Mouse (Mus musculus): Measurements from ENCODE around the gene Bbof1. TPM values are rescaled to one million over a fixed set of nuclear protein-coding genes. Genes with fewer than 3 reads are reported as not detected.

Gene Bbof1
- total RNA-seq (2021) = 1 to 10 TPM; 5.7 to 8.4 TPM
- long read RNA-seq, experiment 1, partial matches to known transcripts = 3 of 9 reads
- long read RNA-seq, experiment 1, other reads (novel, unspliced or antisense) = 6 of 9 reads
- long read RNA-seq, experiment 2, partial matches to known transcripts = 1 of 4 reads
- long read RNA-seq, experiment 2, other reads (novel, unspliced or antisense) = 2 of 4 reads

DNA sequence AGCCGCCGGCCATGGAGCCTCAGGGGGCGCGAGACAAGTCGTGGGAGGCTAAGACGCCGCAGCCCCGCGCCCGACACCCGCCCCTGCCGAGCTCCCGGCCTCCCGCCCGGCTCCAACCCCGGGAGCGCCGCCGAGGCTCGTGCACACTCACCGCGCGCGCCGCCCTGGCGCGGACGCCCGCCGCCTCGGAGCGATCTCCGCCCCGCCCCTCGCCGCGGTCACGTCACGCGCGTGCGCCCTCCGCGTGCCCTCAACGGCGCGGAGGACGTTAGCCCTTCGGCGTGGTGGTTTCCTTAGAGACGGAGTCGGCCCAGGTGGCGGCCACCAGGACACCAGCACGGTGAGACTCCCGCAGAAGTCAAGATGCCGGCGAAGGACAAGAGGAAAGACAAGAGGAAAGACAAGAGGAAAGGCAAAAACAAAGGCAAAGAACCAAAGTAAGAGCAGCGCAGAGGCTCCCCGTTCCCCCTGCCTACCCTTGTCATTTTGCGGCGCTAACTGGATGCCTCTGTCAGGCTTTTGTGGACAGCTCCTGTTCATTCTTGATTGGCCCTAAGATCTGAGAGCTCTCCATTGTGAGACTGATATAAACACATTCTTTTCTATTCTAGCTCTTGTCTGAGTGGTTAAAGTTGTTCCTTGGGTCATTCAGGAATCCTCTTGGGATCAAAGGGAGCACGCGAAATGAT is at the start of gene Bbof1, which contains the start of gene Entpd5:
Bbof1 (plus strand) TSS at position 253 of the 689 bp plus-strand sequence.
Entpd5 (minus strand) TSS at position 211 of the 689 bp plus-strand sequence.
- DNase-seq = peak; percentile 96

DNA sequence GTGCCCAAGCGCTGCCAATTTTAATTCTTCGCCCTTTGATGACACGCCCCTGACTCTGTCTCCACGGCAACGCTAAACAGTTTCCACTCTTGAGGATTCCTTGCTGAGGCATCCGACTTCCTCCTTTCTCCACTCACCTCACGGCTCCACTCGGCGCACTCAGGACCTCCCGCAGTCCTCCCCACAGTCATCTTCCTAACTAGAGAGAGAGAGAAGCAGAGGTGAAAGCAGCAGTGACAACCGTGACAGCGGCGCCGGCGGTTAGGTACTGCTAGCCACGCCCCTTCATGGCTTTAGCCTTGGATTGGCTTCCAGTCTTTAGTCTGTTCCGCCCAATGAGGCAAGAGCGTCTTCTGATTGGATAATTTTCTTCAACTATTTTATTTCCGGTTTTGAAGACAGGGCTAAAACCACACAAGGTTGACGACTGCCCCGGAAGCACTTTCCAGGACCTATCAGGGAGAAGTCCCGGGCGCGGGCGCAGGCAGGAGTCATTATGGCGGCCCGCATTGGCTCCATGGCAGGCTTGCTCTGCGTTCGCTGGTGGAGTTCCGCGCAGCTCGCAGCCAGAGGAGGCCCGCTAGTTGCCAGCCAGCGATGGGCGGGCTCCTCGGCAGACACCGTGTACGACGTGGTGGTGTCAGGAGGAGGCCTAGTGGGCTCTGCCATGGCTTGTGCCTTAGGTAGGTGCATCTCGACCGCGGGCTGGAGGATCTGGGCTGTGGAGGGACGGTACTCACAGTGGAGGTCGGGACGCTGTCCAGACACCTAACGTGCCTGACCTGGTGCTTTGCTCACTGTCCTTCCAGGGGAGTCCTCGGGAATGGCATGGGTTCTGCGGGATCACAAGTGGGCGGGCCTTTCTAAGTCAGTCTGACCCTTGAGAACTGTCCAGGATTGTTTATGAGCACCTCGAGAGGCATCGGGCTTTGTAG is 47.0 kb upstream of the Bbof1 start, which contains the start of the genes Coq6 and Fam161b:
Coq6 (plus strand) TSS at position 103 of the 935 bp plus-strand sequence.
Fam161b (minus strand) TSS at position 279 of the 935 bp plus-strand sequence.
- peak; percentile 96 for DNase-seq

DNA sequence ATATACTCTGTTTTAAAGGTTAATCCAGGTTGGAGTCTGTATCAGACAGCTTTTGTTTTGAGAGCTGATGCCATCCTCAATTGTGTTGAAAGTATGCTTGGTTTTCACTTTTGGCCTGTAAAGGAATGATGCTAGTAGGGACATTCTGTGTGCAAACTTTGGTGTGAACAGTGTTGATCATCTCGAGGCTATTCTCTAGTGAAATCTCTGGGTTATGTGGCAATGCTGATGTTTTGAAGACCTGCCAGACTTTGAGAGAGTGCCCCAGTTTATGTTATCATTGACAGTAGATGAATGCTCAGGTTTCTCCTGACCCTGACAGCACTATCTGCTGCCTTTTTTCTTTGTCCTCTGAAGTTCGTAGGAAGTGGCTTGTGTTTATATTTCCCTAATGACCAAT is 46.0 kb upstream of the Bbof1 start:
- DNase-seq = peak; percentile 49

DNA sequence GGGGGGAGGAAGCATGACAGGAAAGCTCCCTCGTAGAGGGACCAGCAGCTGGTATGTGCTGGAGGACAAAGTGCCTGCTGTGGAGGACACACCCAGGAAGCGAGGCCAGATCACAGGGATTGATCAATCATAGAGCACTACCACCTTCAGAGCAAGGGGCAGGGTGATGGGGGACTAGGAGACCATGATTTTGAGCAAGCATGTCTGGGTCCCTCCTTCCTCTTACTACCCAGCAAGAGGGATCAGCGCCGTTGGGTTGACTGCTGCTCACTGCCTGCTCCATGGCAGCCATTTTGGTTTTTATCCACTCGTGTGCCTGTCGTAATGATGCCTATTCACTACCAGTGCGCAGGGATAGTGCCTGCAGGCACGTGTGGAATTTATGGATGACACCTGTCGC is 44.6 kb upstream of the Bbof1 start:
- DNase-seq = no peak

DNA sequence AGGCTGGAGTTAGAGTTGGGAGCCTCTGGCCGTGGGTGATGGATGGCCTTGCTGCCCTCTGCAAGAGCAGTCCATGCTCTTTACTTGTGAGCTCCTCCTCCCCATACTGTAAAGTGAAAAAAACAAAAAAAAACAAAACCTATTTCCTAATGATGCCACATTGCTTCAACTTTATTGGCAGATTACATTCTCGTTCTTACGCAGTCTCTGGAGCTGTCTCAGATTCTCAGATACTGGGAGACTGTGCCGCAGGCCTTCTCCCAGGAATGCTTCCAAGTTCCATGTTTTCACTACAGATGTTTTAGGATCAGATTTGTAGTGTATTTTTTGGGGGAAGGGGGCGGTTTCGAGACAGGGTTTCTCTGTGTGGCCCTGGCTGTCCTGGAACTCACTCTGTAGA is 43.7 kb upstream of the Bbof1 start:
- DNase-seq = no peak

DNA sequence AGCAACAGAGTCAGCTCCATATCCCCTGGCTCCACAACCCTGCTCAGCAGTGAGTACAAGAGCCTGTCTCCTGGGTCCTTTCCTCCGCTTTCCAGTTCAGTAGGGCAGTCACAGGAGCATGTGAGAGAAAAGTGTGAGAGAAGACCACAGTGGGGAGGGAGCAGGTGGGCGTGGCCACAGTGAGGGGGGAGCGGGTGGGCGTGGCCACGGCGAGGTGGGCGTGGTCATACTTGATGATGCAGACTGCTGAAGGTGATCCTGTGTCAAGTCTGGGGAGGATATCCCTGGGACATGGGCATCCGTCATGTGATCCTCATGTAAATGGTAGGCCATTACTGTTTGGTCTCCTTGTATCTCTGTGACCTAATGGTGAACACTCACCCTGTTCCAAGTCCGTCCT is 41.9 kb upstream of the Bbof1 start:
- no peak for DNase-seq

DNA sequence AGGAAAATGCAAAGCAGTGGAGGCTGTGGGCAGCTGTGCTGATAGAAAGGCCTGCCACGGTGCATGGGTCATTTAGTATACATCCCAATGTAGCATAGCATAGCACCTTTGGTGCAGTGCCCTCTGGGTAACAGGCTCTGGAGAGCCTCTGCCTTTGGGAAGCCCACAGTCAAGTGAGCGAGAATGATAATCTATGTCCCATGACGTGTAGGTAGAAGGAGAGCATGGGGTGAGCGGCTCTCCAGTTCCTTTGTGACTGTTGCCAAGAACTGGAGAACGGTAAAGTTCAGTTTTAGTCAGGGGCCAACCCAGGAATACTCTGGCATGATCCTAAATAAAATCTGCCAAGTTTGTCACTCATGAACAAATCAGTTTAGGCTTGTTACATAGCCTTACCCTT is 37.2 kb upstream of the Bbof1 start:
- DNase-seq = no peak

DNA sequence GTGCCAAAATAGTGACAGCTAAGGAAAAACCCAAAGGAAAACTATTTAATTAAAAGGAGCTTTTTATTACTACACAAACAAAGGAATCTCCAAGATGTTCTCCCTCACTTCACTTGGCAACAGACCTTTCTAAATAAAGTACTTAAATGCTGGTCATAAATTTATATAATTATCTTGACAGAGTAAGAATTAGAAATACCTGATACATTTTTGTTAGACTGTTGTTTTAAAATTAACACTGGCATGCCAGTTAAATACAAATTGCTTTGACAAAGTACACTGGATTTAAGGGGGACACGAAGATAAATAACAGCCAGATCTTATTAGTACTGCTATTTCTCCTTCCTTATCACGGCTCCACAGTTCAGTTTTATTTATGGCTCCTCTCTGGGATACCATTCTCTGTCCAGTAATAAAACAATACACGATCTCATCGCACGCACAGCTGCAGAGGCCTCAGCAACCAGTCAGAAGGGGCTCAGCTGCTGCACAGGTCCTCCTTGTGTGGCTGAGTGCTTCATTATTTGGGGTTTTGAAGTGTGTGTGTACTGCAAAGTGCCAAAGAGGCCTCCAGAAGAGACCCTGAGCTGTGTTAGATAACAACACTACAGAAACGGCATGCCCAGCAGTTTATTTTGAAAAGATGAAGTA is 34.9 kb upstream of the Bbof1 start:
- no peak for DNase-seq

DNA sequence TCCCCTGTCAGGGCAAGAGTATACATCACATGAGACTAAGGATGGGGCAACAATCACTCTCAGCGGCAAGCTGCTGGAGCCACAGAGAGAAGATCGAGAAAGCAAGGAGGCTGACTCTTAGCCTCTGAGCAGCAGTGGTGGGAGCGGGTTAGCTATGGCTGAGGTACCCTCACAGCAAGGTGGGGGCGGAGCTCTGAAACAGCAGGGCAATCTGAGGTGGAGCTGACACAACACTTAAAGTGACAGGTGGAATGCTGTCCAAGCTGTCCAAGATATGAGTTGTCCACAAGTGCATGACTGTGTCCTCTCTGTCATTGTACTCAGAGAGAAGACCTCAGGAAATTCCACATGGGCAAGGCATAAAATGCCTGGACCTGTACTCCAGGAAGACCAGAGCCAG is 26.5 kb upstream of the Bbof1 start:
- DNase-seq = no peak

DNA sequence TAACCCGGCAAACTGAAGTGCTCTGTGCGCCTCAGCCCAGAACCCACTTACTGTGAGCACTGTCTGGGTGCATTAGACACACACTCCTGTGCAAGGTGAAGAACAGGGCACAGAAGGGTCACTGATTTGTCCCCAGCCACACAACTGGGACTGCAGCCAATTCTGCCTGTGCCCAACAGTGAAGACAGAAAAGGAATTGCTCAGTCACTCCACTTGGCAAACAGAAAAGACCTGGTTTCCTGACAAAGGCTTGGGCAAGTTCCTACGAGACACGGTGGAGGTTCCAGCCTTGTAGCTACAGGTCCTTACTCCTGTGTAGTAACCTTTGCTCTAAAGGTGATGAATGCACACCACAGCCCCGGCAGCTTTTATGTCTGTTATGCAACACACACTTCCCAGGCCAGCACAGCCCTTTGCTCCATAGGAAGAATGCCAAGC is 24.2 kb upstream of the Bbof1 start:
- peak; percentile 77 for DNase-seq

DNA sequence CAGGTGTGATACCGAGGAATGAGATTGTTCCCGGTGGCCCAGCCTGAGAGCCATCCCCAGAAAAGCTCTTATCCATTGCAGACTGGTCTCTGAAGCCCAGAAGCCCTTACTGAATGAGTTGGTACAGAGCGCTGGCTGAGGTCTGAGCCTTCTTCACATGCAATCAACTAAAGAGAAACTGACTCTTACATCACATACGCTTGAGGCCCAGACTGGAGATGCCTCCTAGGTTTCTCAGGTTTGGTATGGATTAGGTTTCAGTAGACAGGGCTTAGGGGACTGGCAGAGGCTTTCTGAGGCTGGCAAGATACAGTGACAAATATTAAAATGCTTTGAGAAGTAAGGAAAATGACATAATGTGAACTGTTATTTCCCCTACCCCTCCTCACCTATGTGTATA is 23.5 kb upstream of the Bbof1 start:
- no peak for DNase-seq

DNA sequence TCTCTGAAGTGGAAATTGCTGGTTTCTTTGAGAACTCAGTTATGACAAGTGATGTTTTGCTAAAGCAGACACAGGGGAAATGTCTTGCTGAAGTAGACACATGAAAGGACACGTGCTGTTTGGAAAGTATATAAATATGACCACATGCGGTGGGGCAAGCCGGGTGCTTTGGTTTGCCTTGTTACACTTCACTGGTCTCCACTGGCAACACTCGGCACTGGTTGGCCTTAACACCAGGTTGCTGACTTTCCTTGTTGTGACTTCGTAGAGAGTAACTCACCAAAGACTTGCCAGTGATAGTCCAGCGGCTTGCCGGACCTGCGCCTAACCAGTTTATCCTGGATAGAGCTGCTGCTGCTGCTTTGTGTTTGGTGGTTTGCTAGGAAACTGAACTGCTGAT is 20.8 kb upstream of the Bbof1 start:
- DNase-seq = no peak

DNA sequence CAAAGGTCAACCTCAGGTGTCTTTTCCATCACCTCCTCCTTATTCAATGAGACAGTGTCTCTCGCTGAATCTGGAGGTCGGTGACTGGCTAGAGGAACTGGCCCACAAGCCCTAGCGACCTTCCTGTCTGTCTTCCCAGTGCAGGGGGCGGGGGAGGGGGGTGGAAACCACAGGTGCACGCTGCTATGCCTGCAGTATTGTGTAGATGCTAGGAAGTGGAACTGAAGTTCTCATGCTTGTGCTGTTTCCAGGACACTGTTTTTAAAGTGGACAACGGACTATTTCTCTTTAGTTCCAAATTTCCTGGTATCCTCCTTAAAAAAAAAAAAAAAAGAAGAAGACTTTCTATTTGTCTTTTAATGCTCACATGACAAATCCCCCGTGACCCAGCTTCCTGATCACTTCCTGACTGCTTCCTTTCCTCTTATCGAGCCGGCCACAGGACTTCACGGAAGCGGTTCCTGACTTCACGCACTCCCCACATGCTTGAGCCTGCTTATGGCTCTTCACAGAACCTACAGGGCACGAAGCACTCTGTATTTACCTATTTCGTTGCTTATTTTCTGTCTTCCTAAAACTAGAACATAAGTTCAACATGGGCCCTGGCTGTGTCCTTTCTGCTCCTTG is 20.0 kb upstream of the Bbof1 start:
- no peak for DNase-seq

DNA sequence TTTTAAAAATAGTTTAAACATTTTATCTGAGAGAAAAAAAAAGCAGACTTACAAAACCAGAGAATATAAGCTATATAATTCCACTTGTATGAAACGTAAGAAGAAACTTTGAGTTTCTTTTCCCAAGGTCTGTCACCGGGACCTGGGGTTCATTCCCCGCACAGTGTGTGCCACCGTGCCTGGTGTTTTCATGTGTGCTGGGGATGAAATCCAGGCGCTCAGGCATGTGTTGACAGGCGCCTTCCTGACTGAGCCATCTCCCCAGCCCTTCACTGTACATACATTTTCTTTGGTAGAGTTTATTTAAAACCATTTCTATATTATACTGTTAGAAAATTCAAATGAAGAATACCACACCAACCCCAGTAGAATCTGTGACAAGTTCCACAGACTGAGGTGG is 18.5 kb upstream of the Bbof1 start:
- no peak for DNase-seq

DNA sequence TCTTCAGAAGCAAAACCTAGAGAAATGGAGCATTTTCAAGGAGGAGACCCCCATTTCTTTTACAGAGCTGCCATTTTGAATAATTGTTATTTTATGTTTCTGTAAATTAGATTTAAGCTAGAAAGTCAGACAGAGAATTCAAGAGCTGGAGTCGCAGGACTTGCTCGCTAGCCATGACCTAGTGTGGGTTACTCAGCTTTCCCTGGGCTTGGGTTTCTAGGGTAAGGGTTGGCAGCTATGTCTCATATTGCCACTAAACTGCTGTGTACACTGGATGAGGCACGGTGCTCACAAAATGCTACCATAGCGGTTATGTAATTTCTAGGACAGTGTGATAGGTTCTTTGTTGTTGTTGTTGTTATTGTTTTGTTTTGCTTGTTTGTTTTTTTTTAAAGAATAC is 16.2 kb upstream of the Bbof1 start:
- no peak for DNase-seq

DNA sequence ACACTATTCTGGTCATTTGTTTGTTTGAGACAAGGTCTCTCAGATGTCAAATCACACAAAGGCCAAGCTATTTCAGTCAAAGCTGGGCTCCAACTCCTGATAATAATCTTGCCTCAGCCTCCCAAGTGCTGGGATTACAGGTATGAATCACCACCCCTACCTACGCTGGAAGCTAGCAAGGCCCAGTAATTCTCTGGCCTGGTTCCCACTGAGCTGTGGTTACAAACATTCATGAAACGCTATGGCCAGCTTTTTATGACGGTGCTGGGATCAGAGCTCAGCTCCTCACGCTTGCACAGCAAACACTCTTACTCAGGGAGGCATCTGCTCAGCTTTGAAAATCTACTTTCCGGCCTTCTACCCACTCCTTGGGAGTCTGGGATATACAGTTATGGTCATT is 15.0 kb upstream of the Bbof1 start:
- no peak for DNase-seq

DNA sequence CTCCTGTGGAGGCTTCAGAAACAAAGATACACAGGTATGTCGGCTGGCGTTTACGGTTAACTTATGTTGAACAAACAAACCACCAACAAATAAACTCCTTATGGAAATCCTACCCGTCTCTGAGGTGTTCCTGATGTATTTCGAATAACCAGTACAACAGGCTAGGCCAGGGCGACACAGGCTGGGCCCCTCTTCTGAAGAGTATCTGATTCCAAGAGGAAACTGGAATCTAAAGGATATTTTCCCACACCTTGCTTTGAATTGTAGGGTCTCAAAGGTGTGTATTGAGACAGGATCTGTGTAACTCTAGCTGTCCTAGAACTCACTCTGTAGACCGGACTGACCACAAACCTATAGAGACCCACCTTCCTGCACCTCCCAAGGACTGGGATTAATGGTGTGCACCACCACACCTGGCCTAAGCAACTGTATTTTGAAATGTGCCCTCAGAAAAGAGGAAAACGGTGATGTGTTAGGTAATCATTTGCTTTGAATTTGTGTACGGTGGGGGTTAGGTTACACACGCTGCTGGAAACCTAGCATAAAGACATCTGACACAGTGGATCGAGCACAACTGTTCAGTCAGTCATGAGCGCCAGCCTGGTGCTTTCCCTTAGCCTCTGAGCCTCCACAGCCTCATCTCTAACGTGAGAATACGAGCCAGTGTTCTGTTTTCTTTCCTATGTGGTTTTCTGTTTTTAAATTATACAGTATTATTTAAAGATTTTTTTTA is 11.8 kb upstream of the Bbof1 start:
- DNase-seq = no peak

DNA sequence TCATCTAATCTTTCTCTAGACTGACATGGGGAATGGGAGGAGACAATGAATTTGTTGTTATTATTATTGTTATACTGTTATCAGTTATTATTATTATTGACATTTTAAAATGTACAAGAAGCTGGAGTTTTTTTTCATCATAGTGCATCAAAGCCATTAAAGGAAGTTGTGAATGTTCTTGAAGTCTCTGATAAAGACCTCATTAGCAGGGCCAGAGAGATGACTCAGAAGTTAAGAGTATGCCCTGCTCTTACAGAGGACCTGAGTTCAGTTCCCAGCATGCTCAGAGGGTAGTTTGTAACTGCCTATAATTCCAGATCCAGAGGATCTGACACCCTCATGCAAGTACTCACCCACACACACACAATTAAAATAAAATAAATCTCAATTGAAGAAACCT is 11.2 kb upstream of the Bbof1 start:
- no peak for DNase-seq

DNA sequence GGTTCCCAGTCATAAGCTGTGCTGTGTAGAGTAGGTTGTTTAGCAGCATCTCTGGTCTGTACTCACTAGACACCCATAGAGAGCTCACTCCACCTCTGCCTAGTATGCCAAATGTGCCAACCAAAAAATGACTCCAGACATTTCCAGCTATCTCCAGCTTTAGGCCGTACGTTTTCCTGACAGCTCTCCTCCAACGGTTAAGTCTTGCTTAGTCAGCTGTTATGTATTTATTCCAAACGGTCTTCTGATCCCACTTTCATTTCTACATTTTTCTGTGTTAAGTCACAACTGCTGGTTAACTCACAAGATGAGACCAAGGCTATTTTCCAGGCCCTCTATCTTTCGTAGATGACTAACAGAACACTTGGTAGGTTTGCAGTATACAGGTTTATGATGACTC is 10.2 kb upstream of the Bbof1 start:
- no peak for DNase-seq

DNA sequence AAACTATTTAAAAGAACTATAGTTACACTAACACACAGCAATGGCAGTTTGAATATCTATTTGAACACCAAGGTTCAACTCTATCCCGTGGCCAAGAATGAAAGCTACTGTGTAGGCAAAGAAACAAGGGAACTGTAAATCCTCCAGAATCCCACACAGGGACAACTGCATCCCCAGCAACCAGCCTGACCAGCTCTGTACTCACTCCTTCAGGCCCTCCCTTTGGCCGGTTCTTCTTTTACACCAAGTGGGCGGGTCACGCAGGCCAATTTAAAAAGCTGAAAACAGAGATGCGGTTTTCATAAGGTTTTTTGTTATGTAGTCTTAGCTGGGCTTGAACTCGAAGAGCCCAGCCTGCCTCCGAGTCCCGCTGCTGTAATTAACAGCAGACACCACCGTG is 9.7 kb upstream of the Bbof1 start:
- no peak for DNase-seq

DNA sequence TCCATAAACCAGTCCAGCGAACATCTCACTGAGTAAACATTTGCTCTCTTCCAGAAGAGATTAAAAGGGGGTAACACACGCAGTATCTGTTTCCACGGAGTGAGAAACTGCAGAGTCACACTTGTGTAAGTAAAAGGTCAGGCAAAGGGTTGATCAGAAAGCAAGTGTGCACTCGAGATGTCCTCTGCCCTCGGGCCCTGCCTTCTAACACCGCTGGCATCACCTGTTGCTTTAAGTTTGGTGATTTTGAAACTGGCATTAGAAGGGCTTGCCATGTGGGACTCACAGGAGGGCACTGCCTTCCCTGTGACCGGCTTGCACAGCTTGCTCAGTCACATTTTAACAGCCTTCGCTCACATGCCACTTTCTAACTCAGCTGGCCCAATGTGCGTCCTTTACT is 9.2 kb upstream of the Bbof1 start:
- peak; percentile 37 for DNase-seq
